Mouse (Mus musculus) C2C12 (cell line): Measurements from ENCODE around the gene Mbtd1.

Experiments used
- CEBPB ChIP-seq: IDR thresholded peaks from one replicate; pipeline ENCODE4 v1.6.1; 2011; ENCODE audit warnings: low read depth, mild to moderate bottlenecking, control low read depth, moderate library complexity
- CTCF ChIP-seq: IDR thresholded peaks from one replicate; pipeline ENCODE4 v1.5.1; 2011; ENCODE audit not compliant: control insufficient read depth, insufficient read depth, insufficient read length
- FOSL1 ChIP-seq: IDR thresholded peaks from one replicate; pipeline ENCODE4 v1.8.0; 2011; ENCODE audit warnings: mild to moderate bottlenecking, low read length; ENCODE audit not compliant: poor library complexity, insufficient read depth, severe bottlenecking
- MAX ChIP-seq: IDR thresholded peaks from one replicate; pipeline ENCODE4 v1.6.1; 2011; ENCODE audit warnings: mild to moderate bottlenecking, control low read depth
- MYOD1 ChIP-seq: IDR thresholded peaks from one replicate; pipeline ENCODE4 v1.6.1; 2011; ENCODE audit warnings: low read depth; ENCODE audit not compliant: control insufficient read depth, insufficient read length
- MYOG ChIP-seq: IDR thresholded peaks from one replicate; pipeline ENCODE4 v1.6.1; 2011; ENCODE audit not compliant: control insufficient read depth, insufficient read length; ENCODE audit errors: extremely low read depth
- USF1 ChIP-seq: IDR thresholded peaks from one replicate; pipeline ENCODE4 v1.6.1; 2011; ENCODE audit warnings: low read depth, mild to moderate bottlenecking, control low read depth, moderate library complexity

- no peak for TF ChIP-seq CTCF
- no peak for TF ChIP-seq MAX
- no peak for TF ChIP-seq USF1
- TF ChIP-seq FOSL1, result no peak
- no peak for TF ChIP-seq MYOD1
- TF ChIP-seq MYOG, result no peak
- TF ChIP-seq CEBPB, result no peak
These were observed 87.3 kb downstream of the Mbtd1 start for GRCm38 (mm10) chr11:93972951-93973350.
